Mouse (Mus musculus): ENCODE data around the gene Dpy30. TPM values are rescaled to one million over a fixed set of nuclear protein-coding genes. Genes with fewer than 3 reads are reported as not detected.

Dpy30 gene
- polyA plus RNA-seq, 1 experiment = 57.9 TPM

DNA sequence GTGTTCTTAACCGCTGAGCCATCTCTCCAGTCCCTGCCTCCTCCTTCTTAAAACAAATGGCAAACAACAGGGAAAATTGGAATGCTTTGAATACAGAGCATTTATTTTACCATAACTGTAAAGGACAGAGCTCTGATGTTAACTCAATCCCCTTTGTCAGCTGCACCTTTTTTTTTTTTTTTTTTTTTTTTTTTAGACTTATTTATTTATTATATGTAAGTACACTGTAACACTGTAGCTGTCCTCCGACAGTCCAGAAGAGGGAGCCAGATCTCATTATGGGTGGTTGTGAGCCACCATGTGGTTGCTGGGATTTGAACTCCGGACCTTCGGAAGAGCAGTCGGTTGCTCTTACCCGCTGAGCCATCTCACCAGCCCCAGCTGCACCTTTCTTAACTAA is 5.0 kb downstream of the Dpy30 start:
- no peak overlapping the region for H3K4me3 ChIP-seq
- TF ChIP-seq MAX (IDR thresholded peaks at IDR 0.05; ENCODE audit: low read depth) = no peak
- no peak overlapping the region for H3K4me2 ChIP-seq (ENCODE audit: low read depth)
- H3ac ChIP-seq (ENCODE audit: control insufficient read depth, insufficient read length) = no peak overlapping the region
- H3K79me2 ChIP-seq (ENCODE audit: control insufficient read depth, insufficient read depth) = peaks cover 17% of the 10 kb centered on the region
- no peaks in the 10 kb centered on the region for H3K27me3 ChIP-seq (ENCODE audit: control insufficient read depth, insufficient read depth, insufficient read length)
- H3K36me3 ChIP-seq (ENCODE audit: control insufficient read depth, insufficient read depth) = no peaks in the 10 kb centered on the region

DNA sequence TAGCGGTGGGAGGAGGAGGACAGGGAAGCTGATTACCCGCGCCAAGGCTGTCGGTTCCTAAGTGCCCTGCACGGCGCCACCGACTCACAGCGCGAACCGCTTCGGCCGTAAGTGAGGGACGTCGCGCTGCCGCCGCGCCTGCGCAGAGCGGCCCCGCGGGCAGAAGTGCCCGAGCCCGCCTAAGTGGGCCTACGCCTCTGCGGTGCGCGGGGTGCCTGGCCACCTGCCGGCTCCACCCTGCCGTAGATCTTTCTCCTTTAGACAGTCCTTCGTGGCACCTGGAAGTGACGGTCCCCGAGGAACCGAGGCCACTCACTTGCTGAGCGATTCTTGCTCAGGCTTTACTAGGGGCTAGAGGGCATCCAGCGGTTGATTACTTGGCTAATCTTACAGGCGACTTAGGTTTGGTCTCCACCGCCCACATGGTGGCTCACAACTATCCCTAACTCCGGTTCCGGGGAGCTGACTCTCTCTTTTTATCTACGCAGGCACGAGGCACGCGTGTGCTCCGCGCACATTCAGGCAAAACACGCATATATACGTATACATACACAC is 7.4 kb downstream of the Dpy30 start:
- H3ac ChIP-seq (ENCODE audit: control insufficient read depth, insufficient read length) = peak overlapping the region; percentile 28
- no peaks in the 10 kb centered on the region for H3K36me3 ChIP-seq (ENCODE audit: control insufficient read depth, insufficient read depth)
- H3K4me3 ChIP-seq = peak overlapping the region; percentile 75
- peaks cover 17% of the 10 kb centered on the region for H3K79me2 ChIP-seq (ENCODE audit: control insufficient read depth, insufficient read depth)
- TF ChIP-seq TCF3 (IDR thresholded peaks at IDR 0.05; ENCODE audit: insufficient read length, low read depth) (peak; percentile 21), SRF (IDR thresholded peaks at IDR 0.05; ENCODE audit: control insufficient read depth, insufficient read length, low read depth) (no peak), MAX (IDR thresholded peaks at IDR 0.05; ENCODE audit: low read depth) (no peak), POLR2A (IDR thresholded peaks at IDR 0.05; ENCODE audit: insufficient read length, low read depth) (peak; percentile 92), POLR2AphosphoS2 (IDR thresholded peaks at IDR 0.05; ENCODE audit: insufficient read length, low read depth) (peak; percentile 91), USF1 (IDR thresholded peaks at IDR 0.05; ENCODE audit: low read depth) (no peak), E2F4 (IDR thresholded peaks at IDR 0.05; ENCODE audit: insufficient read depth) (peak; percentile 36), MYOD1 (IDR thresholded peaks at IDR 0.05; ENCODE audit: control insufficient read depth in 1 of 3, insufficient read length in 2 of 3, low read depth in 2 of 3) (peak in 2 of 3 experiments; percentile 26 to 63), MYOG (IDR thresholded peaks at IDR 0.05; ENCODE audit: control insufficient read depth in 1 of 3, insufficient read depth in 1 of 3, insufficient read length in 2 of 3, low read depth in 2 of 3) (peak in 1 of 3 experiments; percentile 28)
- H3K4me2 ChIP-seq (ENCODE audit: low read depth) = peak overlapping the region; percentile 93
- no peaks in the 10 kb centered on the region for H3K27me3 ChIP-seq (ENCODE audit: control insufficient read depth, insufficient read depth, insufficient read length)

DNA sequence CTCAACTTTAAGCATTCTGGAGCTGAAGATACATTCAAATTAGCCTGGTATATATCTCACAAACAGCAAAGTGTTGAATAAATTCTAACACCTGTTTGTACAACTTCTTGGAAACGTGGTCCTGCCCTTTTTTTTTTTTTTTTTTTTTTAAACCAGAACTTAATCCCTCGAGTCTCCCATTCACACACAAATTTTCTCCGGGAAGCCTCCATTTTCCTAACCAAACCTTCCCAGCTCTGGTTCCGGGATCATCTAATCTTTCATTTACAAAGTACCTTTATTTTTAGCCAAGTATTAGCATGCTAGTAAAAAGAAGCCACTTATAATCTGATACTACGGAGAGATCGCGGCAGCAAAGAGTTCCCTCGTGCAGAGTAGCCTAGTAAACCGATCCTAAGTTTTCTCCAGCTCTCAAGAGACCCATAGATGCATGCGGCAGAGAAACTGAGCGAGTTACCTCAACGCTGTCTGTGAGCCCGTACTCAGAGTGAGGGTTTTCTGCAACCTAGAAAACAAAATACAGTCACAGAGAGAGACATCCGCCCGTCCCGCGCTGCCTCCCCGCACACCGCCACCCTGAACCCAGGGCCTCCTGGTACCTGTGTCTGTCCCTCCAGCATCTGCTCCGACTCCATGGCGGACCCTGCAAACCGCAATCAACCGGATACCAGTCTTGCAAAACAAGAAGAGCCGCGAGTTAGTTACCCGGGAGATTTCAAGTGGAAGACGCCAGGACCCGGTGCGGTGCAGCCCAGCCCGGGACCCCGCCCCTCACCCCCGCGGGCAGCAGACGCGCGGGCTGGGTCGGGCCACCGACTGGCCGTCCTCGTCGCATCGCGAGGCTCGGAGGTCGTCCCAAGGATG is 8.1 kb downstream of the Dpy30 start:
- Histone ChIP-seq H3ac (ENCODE audit: control insufficient read depth, insufficient read length) (peak overlapping the region; percentile 28), H3K4me3 (peak overlapping the region; percentile 75), H3K36me3 (ENCODE audit: control insufficient read depth, insufficient read depth) (no peaks in the 10 kb centered on the region), H3K79me2 (ENCODE audit: control insufficient read depth, insufficient read depth) (peaks cover 17% of the 10 kb centered on the region), H3K4me2 (ENCODE audit: low read depth) (peak overlapping the region; percentile 84), H3K27me3 (ENCODE audit: control insufficient read depth, insufficient read depth, insufficient read length) (no peaks in the 10 kb centered on the region)
- no peak for TF ChIP-seq CEBPB (IDR thresholded peaks at IDR 0.05; ENCODE audit: insufficient read depth, poor library complexity, severe bottlenecking)
- TF ChIP-seq POLR2AphosphoS2 (IDR thresholded peaks at IDR 0.05; ENCODE audit: insufficient read length, low read depth) = no peak
- no peak for TF ChIP-seq MYOG (IDR thresholded peaks at IDR 0.05; ENCODE audit: control insufficient read depth in 1 of 3, insufficient read depth in 1 of 3, insufficient read length in 2 of 3, low read depth in 2 of 3)
- TF ChIP-seq USF1 (IDR thresholded peaks at IDR 0.05; ENCODE audit: low read depth) = no peak
- TF ChIP-seq TCF3 (IDR thresholded peaks at IDR 0.05; ENCODE audit: insufficient read length, low read depth) = no peak
- no peak for TF ChIP-seq MAX (IDR thresholded peaks at IDR 0.05; ENCODE audit: low read depth)
- no peak for TF ChIP-seq POLR2A (IDR thresholded peaks at IDR 0.05; ENCODE audit: insufficient read length, low read depth)
- no peak for TF ChIP-seq SRF (IDR thresholded peaks at IDR 0.05; ENCODE audit: control insufficient read depth, insufficient read length, low read depth)
- TF ChIP-seq E2F4 (IDR thresholded peaks at IDR 0.05; ENCODE audit: insufficient read depth) = no peak
- TF ChIP-seq TCF12 (IDR thresholded peaks at IDR 0.05; ENCODE audit: insufficient read depth, poor library complexity, severe bottlenecking) = no peak
- no peak for TF ChIP-seq REST (IDR thresholded peaks at IDR 0.05; ENCODE audit: insufficient read depth, insufficient read length)
- TF ChIP-seq MYOD1 (IDR thresholded peaks at IDR 0.05; ENCODE audit: control insufficient read depth in 1 of 3, insufficient read length in 2 of 3, low read depth in 2 of 3) = no peak

DNA sequence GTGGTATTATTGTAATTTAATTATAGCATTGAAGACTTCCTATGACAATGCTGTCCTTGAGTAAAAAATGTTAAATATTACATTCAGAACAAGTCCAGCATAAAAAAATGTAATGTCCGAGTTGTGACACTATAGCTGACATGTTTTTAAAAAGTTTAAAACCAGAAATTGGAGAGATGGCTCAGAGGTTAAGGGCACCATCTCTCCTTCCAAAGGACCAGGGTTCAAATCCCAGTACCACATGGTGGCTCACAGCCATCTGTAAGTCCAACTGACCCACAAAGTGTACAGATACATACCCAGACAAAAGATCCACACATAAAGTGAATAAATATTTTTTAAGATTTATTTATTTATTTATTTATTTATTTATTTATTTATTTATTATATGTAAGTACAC is 17.7 kb downstream of the Dpy30 start:
- H3K27me3 ChIP-seq (ENCODE audit: control insufficient read depth, insufficient read depth, insufficient read length) = no peaks in the 10 kb centered on the region
- TF ChIP-seq CEBPB (IDR thresholded peaks at IDR 0.05; ENCODE audit: insufficient read depth, poor library complexity, severe bottlenecking) (no peak), REST (IDR thresholded peaks at IDR 0.05; ENCODE audit: insufficient read depth, insufficient read length) (no peak), SRF (IDR thresholded peaks at IDR 0.05; ENCODE audit: control insufficient read depth, insufficient read length, low read depth) (no peak), TCF3 (IDR thresholded peaks at IDR 0.05; ENCODE audit: insufficient read length, low read depth) (no peak), POLR2A (IDR thresholded peaks at IDR 0.05; ENCODE audit: insufficient read length, low read depth) (no peak), E2F4 (IDR thresholded peaks at IDR 0.05; ENCODE audit: insufficient read depth) (no peak), MYOG (IDR thresholded peaks at IDR 0.05; ENCODE audit: control insufficient read depth in 1 of 3, insufficient read depth in 1 of 3, insufficient read length in 2 of 3, low read depth in 2 of 3) (no peak), MYOD1 (IDR thresholded peaks at IDR 0.05; ENCODE audit: control insufficient read depth in 1 of 3, insufficient read length in 2 of 3, low read depth in 2 of 3) (no peak)
- H3ac ChIP-seq (ENCODE audit: control insufficient read depth, insufficient read length) = no peak overlapping the region
- H3K36me3 ChIP-seq (ENCODE audit: control insufficient read depth, insufficient read depth) = peaks cover 12% of the 10 kb centered on the region
- no peaks in the 10 kb centered on the region for H3K79me2 ChIP-seq (ENCODE audit: control insufficient read depth, insufficient read depth)
- no peak overlapping the region for H3K4me2 ChIP-seq (ENCODE audit: low read depth)
- H3K4me3 ChIP-seq = no peak overlapping the region

DNA sequence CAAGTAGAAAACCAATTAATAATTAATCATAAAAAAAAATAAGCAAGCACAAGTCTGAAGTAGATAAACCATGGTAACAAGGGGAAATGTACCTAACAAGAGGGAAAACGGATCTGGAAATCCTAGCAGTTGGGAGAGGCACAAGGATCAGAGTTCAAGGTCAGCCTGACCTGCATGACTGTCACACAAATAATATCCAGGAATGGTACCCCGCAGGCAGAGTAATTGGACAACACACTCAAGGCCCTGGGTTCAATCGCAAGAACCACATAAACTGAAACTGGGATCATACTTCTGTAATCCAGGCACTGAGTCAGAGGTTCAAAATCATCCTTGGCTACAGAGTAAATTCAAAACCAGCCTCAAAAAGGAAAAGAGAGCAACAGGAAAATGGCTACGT is 18.1 kb downstream of the Dpy30 start:
- no peaks in the 10 kb centered on the region for H3K79me2 ChIP-seq (ENCODE audit: control insufficient read depth, insufficient read depth)
- H3K36me3 ChIP-seq (ENCODE audit: control insufficient read depth, insufficient read depth) = peaks cover 12% of the 10 kb centered on the region
- TF ChIP-seq TCF3 (IDR thresholded peaks at IDR 0.05; ENCODE audit: insufficient read length, low read depth) (no peak), CEBPB (IDR thresholded peaks at IDR 0.05; ENCODE audit: insufficient read depth, poor library complexity, severe bottlenecking) (no peak), E2F4 (IDR thresholded peaks at IDR 0.05; ENCODE audit: insufficient read depth) (no peak), USF1 (IDR thresholded peaks at IDR 0.05; ENCODE audit: low read depth) (no peak), MYOD1 (IDR thresholded peaks at IDR 0.05; ENCODE audit: control insufficient read depth in 1 of 3, insufficient read length in 2 of 3, low read depth in 2 of 3) (no peak), REST (IDR thresholded peaks at IDR 0.05; ENCODE audit: insufficient read depth, insufficient read length) (no peak), POLR2AphosphoS2 (IDR thresholded peaks at IDR 0.05; ENCODE audit: insufficient read length, low read depth) (no peak), SRF (IDR thresholded peaks at IDR 0.05; ENCODE audit: control insufficient read depth, insufficient read length, low read depth) (no peak), MAX (IDR thresholded peaks at IDR 0.05; ENCODE audit: low read depth) (no peak), POLR2A (IDR thresholded peaks at IDR 0.05; ENCODE audit: insufficient read length, low read depth) (no peak), MYOG (IDR thresholded peaks at IDR 0.05; ENCODE audit: control insufficient read depth in 1 of 3, insufficient read depth in 1 of 3, insufficient read length in 2 of 3, low read depth in 2 of 3) (no peak), TCF12 (IDR thresholded peaks at IDR 0.05; ENCODE audit: insufficient read depth, poor library complexity, severe bottlenecking) (no peak)
- H3K4me3 ChIP-seq = no peak overlapping the region
- H3K27me3 ChIP-seq (ENCODE audit: control insufficient read depth, insufficient read depth, insufficient read length) = no peaks in the 10 kb centered on the region
- H3ac ChIP-seq (ENCODE audit: control insufficient read depth, insufficient read length) = no peak overlapping the region
- H3K4me2 ChIP-seq (ENCODE audit: low read depth) = no peak overlapping the region
